Mouse (Mus musculus): ENCODE data around the gene Cmtr1.

DNA sequence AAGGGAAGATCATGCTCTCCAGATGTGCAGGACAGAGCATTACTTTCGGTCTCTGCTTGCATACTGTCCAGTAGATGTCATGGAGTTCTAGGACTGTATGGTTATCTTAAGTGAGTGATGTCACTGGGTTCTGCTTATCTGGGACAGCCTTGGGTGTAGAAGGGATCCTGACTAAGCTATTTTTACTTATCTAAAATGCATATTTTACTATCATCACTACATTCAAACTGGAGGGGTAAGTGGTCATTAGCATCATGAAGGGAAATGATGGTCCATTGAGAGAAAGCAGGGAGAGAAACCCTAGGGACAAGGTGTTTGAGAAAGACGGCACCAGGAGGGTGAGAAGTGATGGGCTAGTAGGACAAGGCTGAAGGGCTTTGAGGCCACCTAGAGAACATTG is 2.1 kb upstream of the Cmtr1 start:
- TF ChIP-seq CTCF (IDR thresholded peaks at IDR 0.05; ENCODE audit: control insufficient read depth, insufficient read depth, insufficient replicate concordance, low read depth, low read length) (no peak), POLR2A (IDR thresholded peaks at IDR 0.05; ENCODE audit: control insufficient read depth, low read depth, low read length) (no peak)

Data from testis, adult 2 months (tissue).